Mouse (Mus musculus): Measurements from ENCODE around the gene Bsg.

Gene Bsg

DNA sequence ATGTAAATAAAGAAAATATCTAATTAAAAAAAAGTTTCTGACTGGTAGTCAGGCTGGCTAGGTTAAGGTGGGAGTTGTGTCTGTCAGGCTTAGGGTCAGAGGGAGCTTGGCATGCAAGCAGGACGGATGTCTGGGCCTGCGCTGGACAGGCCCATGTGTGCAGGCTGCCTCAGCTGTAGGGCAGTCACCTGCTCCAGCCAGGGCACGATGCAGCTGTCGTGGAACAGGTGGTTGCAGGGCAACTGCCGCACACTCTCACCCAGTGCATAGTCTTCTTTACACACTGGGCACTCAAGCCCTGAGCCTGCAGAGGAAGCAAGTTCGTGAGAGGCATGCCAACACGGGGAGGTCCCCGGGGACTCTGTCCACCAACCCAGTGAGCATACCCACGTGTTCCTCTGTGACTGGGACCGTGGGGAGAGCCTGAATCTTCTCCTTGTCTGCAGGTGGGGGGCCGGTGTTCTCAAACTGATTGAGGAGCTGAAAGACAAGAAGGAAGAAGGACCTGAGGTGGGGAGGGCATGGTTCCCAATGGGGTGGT is 56.4 kb downstream of the Bsg start:
- no peak for TF ChIP-seq GATA4 (IDR thresholded peaks at IDR 0.05; ENCODE audit: insufficient replicate concordance, low read length)
